Mouse (Mus musculus) midbrain, postnatal 0 days (tissue): ENCODE measurements at regions not wholly inside any gene's neighbourhood (a gene's known extent, or its start where the extent isn't known, plus 50 kb on each side); places are given as distances from the start of the nearest gene placed in this dataset.

Experiments used
- ATAC-seq: fragments of 200-750 bp; cut with Nextera tagmentation; 2 replicates; pipeline ENCODE4 v1.8.0; 2017; ENCODE audit warnings: moderate number of reproducible peaks, mild to moderate bottlenecking, moderate TSS enrichment, moderate library complexity; ENCODE audit not compliant: low FRiP score
- DNase-seq: peaks from one replicate; pipeline ENCODE4 v3.0.0-alpha.2; 2015; ENCODE audit warnings: low spot score
- H3K27ac ChIP-seq: fragments of 300-500 bp; sonication (generic); 2 replicates; pipeline ENCODE4 v1.5.1; 2014; ENCODE audit warnings: low read depth, mild to moderate bottlenecking, low read length, mixed read lengths
- H3K27me3 ChIP-seq: fragments of 300-500 bp; sonication (generic); 2 replicates; pipeline ENCODE4 v1.6.1; 2014; ENCODE audit warnings: low read length, control low read depth, mixed read lengths; ENCODE audit not compliant: insufficient read depth
- H3K36me3 ChIP-seq: fragments of 300-500 bp; sonication (generic); 2 replicates; pipeline ENCODE4 v1.6.1; 2014; ENCODE audit warnings: low read length, control low read depth, mixed read lengths; ENCODE audit not compliant: insufficient read depth
- H3K4me1 ChIP-seq: fragments of 300-500 bp; sonication (generic); 2 replicates; pipeline ENCODE4 v1.6.1; 2014; ENCODE audit warnings: mild to moderate bottlenecking, control low read depth, antibody characterized with exemption, low read length, mixed read lengths; ENCODE audit not compliant: insufficient read depth
- H3K4me2 ChIP-seq: fragments of 300-500 bp; sonication (generic); 2 replicates; pipeline ENCODE4 v1.6.1; 2014; ENCODE audit warnings: low read depth, mild to moderate bottlenecking, low read length, mixed read lengths; ENCODE audit not compliant: poor library complexity, severe bottlenecking
- H3K4me3 ChIP-seq: fragments of 300-500 bp; sonication (generic); 2 replicates; pipeline ENCODE4 v1.5.1; 2014; ENCODE audit warnings: low read depth, mild to moderate bottlenecking, low read length, moderate library complexity
- H3K9ac ChIP-seq: fragments of 300-500 bp; sonication (generic); replicated peaks from 2 replicates; pipeline ENCODE4 v1.6.1; 2014; ENCODE audit warnings: mild to moderate bottlenecking, low read length, moderate library complexity, mixed read lengths; ENCODE audit not compliant: poor library complexity, severe bottlenecking
- H3K9me3 ChIP-seq: fragments of 300-500 bp; sonication (generic); 2 replicates; pipeline ENCODE4 v1.6.1; 2016; ENCODE audit warnings: low read length, control low read depth
- CTCF ChIP-seq: IDR thresholded peaks from 2 replicates; pipeline ENCODE4 v1.5.1; 2016; ENCODE audit warnings: antibody characterized with exemption, mild to moderate bottlenecking
- WGBS: fragments of 180-500 bp; shearing (Covaris S2); extraction: QIAGEN DNeasy Blood & Tissue Kit; methylation state at CpG from one replicate; pipeline ENCODE4 v1.1.7; 2014; 5-methylcytosine and 5-hydroxymethylcytosine counted together

DNA sequence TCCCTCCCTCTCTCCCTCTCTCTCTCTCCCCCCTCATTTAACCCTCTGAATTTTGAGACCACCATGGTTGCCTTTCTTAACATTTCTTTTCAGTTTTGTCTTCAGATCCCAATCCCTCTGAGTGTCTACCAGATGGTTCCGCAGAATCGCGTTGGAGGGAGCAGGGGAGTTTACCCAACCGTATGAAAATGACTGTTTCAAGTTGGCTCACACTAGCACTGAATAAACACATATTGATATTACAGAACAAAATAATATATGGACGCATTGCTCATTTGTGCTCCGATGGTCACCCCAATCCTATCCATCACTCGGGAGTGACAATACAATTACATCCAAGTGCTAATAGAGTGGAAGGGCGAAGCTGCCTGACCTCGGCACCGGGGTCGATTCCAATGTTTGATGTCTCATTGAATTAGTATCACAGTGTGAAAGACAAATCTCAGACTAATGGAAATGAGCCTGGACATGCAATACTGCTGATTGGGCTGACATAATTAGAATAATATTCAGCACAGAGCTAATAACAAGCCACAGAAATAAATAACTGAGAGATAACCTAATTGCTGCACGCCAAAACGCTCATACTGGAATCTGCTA lies 115.3 kb downstream of the Anxa2 start:
- Histone ChIP-seq H3K27ac (no peak overlapping the region), H3K36me3 (no peaks in the 10 kb centered on the region), H3K4me3 (no peak overlapping the region), H3K27me3 (no peaks in the 10 kb centered on the region), H3K4me2 (no peak overlapping the region), H3K9me3 (no peaks in the 10 kb centered on the region), H3K4me1 (no peaks in the 10 kb centered on the region), H3K9ac (no peak overlapping the region)
- no peak for TF ChIP-seq CTCF
- DNase-seq (no peak), ATAC-seq (no peak)
- WGBS, result 77% methylated on average over 13 of the region's 13 CpGs

DNA sequence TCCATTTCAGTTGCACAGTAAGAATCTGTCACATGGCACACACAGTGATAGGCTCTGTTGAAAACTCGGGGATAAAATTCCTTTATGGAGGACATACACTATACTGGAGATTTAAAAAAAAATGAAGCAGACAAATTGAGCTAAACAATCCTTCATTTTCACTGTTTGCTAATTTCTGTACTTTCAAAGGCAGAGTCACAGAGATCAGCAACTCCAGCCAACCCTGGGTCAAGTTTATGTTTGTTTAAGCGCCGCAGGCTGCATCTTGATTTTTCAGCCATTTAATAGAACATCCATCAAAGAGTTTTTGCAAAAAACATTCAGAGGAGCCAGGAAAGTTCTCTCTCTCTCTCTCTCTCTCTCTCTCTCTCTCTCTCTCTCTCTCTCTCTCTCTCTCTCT lies 114.8 kb downstream of the Anxa2 start:
- H3K9me3 ChIP-seq, result no peaks in the 10 kb centered on the region
- no peaks in the 10 kb centered on the region for H3K4me1 ChIP-seq
- no peaks in the 10 kb centered on the region for H3K36me3 ChIP-seq
- DNase-seq (no peak), ATAC-seq (no peak)
- TF ChIP-seq CTCF, result no peak
- WGBS, result 78% methylated on average over 3 of the region's 3 CpGs
- H3K27ac ChIP-seq, result no peak overlapping the region
- no peak overlapping the region for H3K4me2 ChIP-seq
- no peak overlapping the region for H3K9ac ChIP-seq
- H3K4me3 ChIP-seq, result no peak overlapping the region
- H3K27me3 ChIP-seq, result no peaks in the 10 kb centered on the region

DNA sequence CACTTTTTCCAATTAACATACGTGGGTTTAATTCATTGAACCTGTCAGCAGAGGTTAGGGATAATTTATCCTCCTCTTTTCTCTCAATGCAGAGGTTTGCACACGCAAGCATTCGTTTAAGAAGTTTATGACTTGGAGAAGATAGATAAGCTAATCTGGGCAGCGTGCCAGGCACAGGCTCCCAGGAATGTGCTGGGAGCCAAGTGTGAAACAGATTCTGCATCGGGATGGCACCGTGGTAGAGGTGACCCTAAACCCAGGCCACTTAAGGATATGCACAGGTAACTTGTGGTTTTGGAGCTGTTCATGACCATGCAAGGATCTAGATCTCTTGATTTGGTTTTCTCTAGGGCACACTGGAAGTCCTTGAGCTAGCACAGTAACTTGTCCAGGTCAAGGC lies 113.6 kb downstream of the Anxa2 start:
- no peak overlapping the region for H3K9ac ChIP-seq
- H3K4me2 ChIP-seq, result no peak overlapping the region
- DNase-seq, result peak; percentile 17
- no peaks in the 10 kb centered on the region for H3K4me1 ChIP-seq
- H3K36me3 ChIP-seq, result no peaks in the 10 kb centered on the region
- H3K27me3 ChIP-seq, result no peaks in the 10 kb centered on the region
- no peaks in the 10 kb centered on the region for H3K9me3 ChIP-seq
- no peak for TF ChIP-seq CTCF
- H3K4me3 ChIP-seq, result no peak overlapping the region
- ATAC-seq, result no peak
- WGBS, result 66% methylated on average over 6 of the region's 6 CpGs
- H3K27ac ChIP-seq, result no peak overlapping the region

DNA sequence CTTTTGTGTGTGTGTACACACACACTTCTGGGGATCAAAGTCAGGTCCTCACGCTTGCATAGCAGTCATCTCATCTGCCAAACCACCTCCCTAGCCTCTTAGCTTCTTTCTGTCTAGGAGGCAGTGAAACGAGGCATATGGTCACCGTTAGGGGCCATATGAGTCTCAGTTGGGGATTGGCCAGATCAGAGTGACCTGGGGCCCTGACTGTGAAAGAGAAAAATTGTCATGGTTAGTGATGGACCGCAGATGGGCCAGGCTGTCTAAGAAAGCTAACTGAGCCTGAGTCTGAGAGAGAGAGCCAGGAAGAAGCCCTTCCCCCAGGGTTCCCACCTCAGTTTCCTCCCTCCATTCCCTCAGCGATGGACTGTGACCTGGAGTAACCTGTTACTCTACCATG lies 89.8 kb downstream of the Anxa2 start:
- WGBS, result 84% methylated on average over 5 of the region's 5 CpGs
- TF ChIP-seq CTCF, result no peak
- Histone ChIP-seq H3K9ac (no peak overlapping the region), H3K27ac (no peak overlapping the region), H3K27me3 (no peaks in the 10 kb centered on the region), H3K4me2 (no peak overlapping the region), H3K9me3 (no peaks in the 10 kb centered on the region), H3K4me3 (no peak overlapping the region), H3K4me1 (no peaks in the 10 kb centered on the region), H3K36me3 (no peaks in the 10 kb centered on the region)
- ATAC-seq (no peak), DNase-seq (no peak)
